Mouse (Mus musculus): ENCODE data around the gene Tlr4. TPM values are rescaled to one million over a fixed set of nuclear protein-coding genes. Genes with fewer than 3 reads are reported as not detected.

The Tlr4 gene
- polyA plus RNA-seq, 1 experiment from 2014 or later = 2.9 TPM

- 39% methylated on average over 1 of the region's 1 CpGs for WGBS (ENCODE audit: insufficient replicate concordance)
Measured at GRCm38 (mm10) chr4:66843255-66843654, 15.9 kb downstream of the Tlr4 start.

GRCm38 (mm10) chr4:66852011-66852410 lies 24.6 kb downstream of the Tlr4 start:
- H3K4me3 ChIP-seq (replicated peaks) = no peak overlapping the region
- no peak overlapping the region for H3K27ac ChIP-seq (replicated peaks)
- H3K4me2 ChIP-seq = no peak overlapping the region
- H3K27me3 ChIP-seq = no peaks in the 10 kb centered on the region
- WGBS (ENCODE audit: insufficient replicate concordance) = 64% methylated on average over 3 of the region's 3 CpGs
- no peaks in the 10 kb centered on the region for H3K9me3 ChIP-seq (replicated peaks)
- no peak for ATAC-seq (ENCODE audit: insufficient read depth)
- no peak overlapping the region for H3K9ac ChIP-seq
- H3K36me3 ChIP-seq (replicated peaks) = no peaks in the 10 kb centered on the region
- H3K4me1 ChIP-seq (replicated peaks) = no peaks in the 10 kb centered on the region

More at GRCm38 (mm10) chr4:66843255-66843654, 15.9 kb downstream of the Tlr4 start:
- H3K4me1 ChIP-seq (replicated peaks) = no peaks in the 10 kb centered on the region
- no peaks in the 10 kb centered on the region for H3K9me3 ChIP-seq (replicated peaks)
- H3K36me3 ChIP-seq (replicated peaks) = no peaks in the 10 kb centered on the region
- H3K9ac ChIP-seq = no peak overlapping the region
- no peak overlapping the region for H3K27ac ChIP-seq (replicated peaks)
- H3K4me2 ChIP-seq = no peak overlapping the region
- no peak overlapping the region for H3K4me3 ChIP-seq (replicated peaks)
- ATAC-seq (ENCODE audit: insufficient read depth) = no peak
- no peaks in the 10 kb centered on the region for H3K27me3 ChIP-seq

- Histone ChIP-seq H3K9me3 (replicated peaks) (no peaks in the 10 kb centered on the region), H3K36me3 (replicated peaks) (no peaks in the 10 kb centered on the region), H3K4me3 (replicated peaks) (no peak overlapping the region), H3K27ac (replicated peaks) (no peak overlapping the region), H3K4me2 (no peak overlapping the region), H3K27me3 (no peaks in the 10 kb centered on the region), H3K9ac (no peak overlapping the region), H3K4me1 (replicated peaks) (no peaks in the 10 kb centered on the region)
- no peak for ATAC-seq (ENCODE audit: insufficient read depth)
- 57% methylated on average over 1 of the region's 1 CpGs for WGBS (ENCODE audit: insufficient replicate concordance)
Measured at GRCm38 (mm10) chr4:66856992-66857391, 29.6 kb downstream of the Tlr4 start.

- Histone ChIP-seq H3K9ac (no peak overlapping the region), H3K27me3 (no peaks in the 10 kb centered on the region), H3K4me2 (no peak overlapping the region), H3K27ac (replicated peaks) (no peak overlapping the region), H3K4me3 (replicated peaks) (no peak overlapping the region), H3K36me3 (replicated peaks) (no peaks in the 10 kb centered on the region), H3K9me3 (replicated peaks) (no peaks in the 10 kb centered on the region), H3K4me1 (replicated peaks) (no peaks in the 10 kb centered on the region)
- whole genome bisulfite sequencing (ENCODE audit: insufficient replicate concordance) = 69% methylated on average over 7 of the region's 7 CpGs
- ATAC-seq (ENCODE audit: insufficient read depth) = no peak
Measured at GRCm38 (mm10) chr4:66869919-66870318, 42.5 kb downstream of the Tlr4 start.

GRCm38 (mm10) chr4:66872026-66872425 lies 44.6 kb downstream of the Tlr4 start:
- H3K27ac ChIP-seq (replicated peaks) = no peak overlapping the region
- ATAC-seq (ENCODE audit: insufficient read depth) = no peak
- no peak overlapping the region for H3K4me3 ChIP-seq (replicated peaks)
- no peaks in the 10 kb centered on the region for H3K9me3 ChIP-seq (replicated peaks)
- 68% methylated on average over 5 of the region's 5 CpGs for WGBS (ENCODE audit: insufficient replicate concordance)
- H3K4me2 ChIP-seq = no peak overlapping the region
- H3K36me3 ChIP-seq (replicated peaks) = no peaks in the 10 kb centered on the region
- no peaks in the 10 kb centered on the region for H3K27me3 ChIP-seq
- H3K9ac ChIP-seq = no peak overlapping the region
- H3K4me1 ChIP-seq (replicated peaks) = no peaks in the 10 kb centered on the region

- no peaks in the 10 kb centered on the region for H3K36me3 ChIP-seq (replicated peaks)
- H3K9me3 ChIP-seq (replicated peaks) = no peaks in the 10 kb centered on the region
- no peak overlapping the region for H3K4me3 ChIP-seq (replicated peaks)
- no peak overlapping the region for H3K9ac ChIP-seq
- no peaks in the 10 kb centered on the region for H3K27me3 ChIP-seq
- no peaks in the 10 kb centered on the region for H3K4me1 ChIP-seq (replicated peaks)
- H3K27ac ChIP-seq (replicated peaks) = no peak overlapping the region
- H3K4me2 ChIP-seq = no peak overlapping the region
- no peak for ATAC-seq (ENCODE audit: insufficient read depth)
Measured at GRCm38 (mm10) chr4:66873342-66873741, 46.0 kb downstream of the Tlr4 start.

GRCm38 (mm10) chr4:66875751-66876150 lies 48.4 kb downstream of the Tlr4 start:
- Histone ChIP-seq H3K4me1 (replicated peaks) (no peaks in the 10 kb centered on the region), H3K27me3 (no peaks in the 10 kb centered on the region), H3K4me3 (replicated peaks) (no peak overlapping the region), H3K4me2 (no peak overlapping the region), H3K36me3 (replicated peaks) (no peaks in the 10 kb centered on the region), H3K27ac (replicated peaks) (no peak overlapping the region), H3K9me3 (replicated peaks) (no peaks in the 10 kb centered on the region), H3K9ac (no peak overlapping the region)
- WGBS (ENCODE audit: insufficient replicate concordance) = 47% methylated on average over 4 of the region's 4 CpGs
- ATAC-seq (ENCODE audit: insufficient read depth) = no peak

- H3K4me2 ChIP-seq = no peak overlapping the region
- H3K36me3 ChIP-seq (replicated peaks) = no peaks in the 10 kb centered on the region
- H3K27ac ChIP-seq (replicated peaks) = no peak overlapping the region
- no peaks in the 10 kb centered on the region for H3K4me1 ChIP-seq (replicated peaks)
- no peak for ATAC-seq (ENCODE audit: insufficient read depth)
- 60% methylated on average over 11 of the region's 11 CpGs for WGBS (ENCODE audit: insufficient replicate concordance)
- no peaks in the 10 kb centered on the region for H3K9me3 ChIP-seq (replicated peaks)
- no peak overlapping the region for H3K9ac ChIP-seq
- no peaks in the 10 kb centered on the region for H3K27me3 ChIP-seq
- H3K4me3 ChIP-seq (replicated peaks) = no peak overlapping the region
Measured at GRCm38 (mm10) chr4:66877609-66878008, 50.2 kb downstream of the Tlr4 start.

GRCm38 (mm10) chr4:66881496-66881895 lies 54.1 kb downstream of the Tlr4 start:
- Histone ChIP-seq H3K9me3 (replicated peaks) (no peaks in the 10 kb centered on the region), H3K27me3 (no peaks in the 10 kb centered on the region), H3K4me1 (replicated peaks) (no peaks in the 10 kb centered on the region), H3K9ac (no peak overlapping the region), H3K4me3 (replicated peaks) (no peak overlapping the region), H3K4me2 (no peak overlapping the region), H3K27ac (replicated peaks) (no peak overlapping the region), H3K36me3 (replicated peaks) (no peaks in the 10 kb centered on the region)
- 57% methylated on average over 1 of the region's 1 CpGs for WGBS (ENCODE audit: insufficient replicate concordance)
- no peak for ATAC-seq (ENCODE audit: insufficient read depth)

GRCm38 (mm10) chr4:66883264-66883663 lies 55.9 kb downstream of the Tlr4 start:
- no peaks in the 10 kb centered on the region for H3K27me3 ChIP-seq
- no peak for ATAC-seq (ENCODE audit: insufficient read depth)
- H3K36me3 ChIP-seq (replicated peaks) = no peaks in the 10 kb centered on the region
- H3K4me3 ChIP-seq (replicated peaks) = no peak overlapping the region
- H3K9ac ChIP-seq = no peak overlapping the region
- H3K4me1 ChIP-seq (replicated peaks) = no peaks in the 10 kb centered on the region
- H3K27ac ChIP-seq (replicated peaks) = no peak overlapping the region
- H3K9me3 ChIP-seq (replicated peaks) = no peaks in the 10 kb centered on the region
- no peak overlapping the region for H3K4me2 ChIP-seq
- WGBS (ENCODE audit: insufficient replicate concordance) = 77% methylated on average over 5 of the region's 5 CpGs

- ATAC-seq (ENCODE audit: insufficient read depth) = no peak
- Histone ChIP-seq H3K4me2 (no peak overlapping the region), H3K27ac (replicated peaks) (no peak overlapping the region), H3K36me3 (replicated peaks) (no peaks in the 10 kb centered on the region), H3K4me1 (replicated peaks) (no peaks in the 10 kb centered on the region), H3K4me3 (replicated peaks) (no peak overlapping the region), H3K27me3 (no peaks in the 10 kb centered on the region), H3K9me3 (replicated peaks) (no peaks in the 10 kb centered on the region), H3K9ac (no peak overlapping the region)
- WGBS (ENCODE audit: insufficient replicate concordance) = 17% methylated on average over 2 of the region's 2 CpGs
Measured at GRCm38 (mm10) chr4:66894547-66894946, 67.2 kb downstream of the Tlr4 start.

- Histone ChIP-seq H3K4me1 (replicated peaks) (no peaks in the 10 kb centered on the region), H3K4me2 (no peak overlapping the region), H3K27ac (replicated peaks) (no peak overlapping the region), H3K27me3 (no peaks in the 10 kb centered on the region), H3K4me3 (replicated peaks) (no peak overlapping the region), H3K36me3 (replicated peaks) (no peaks in the 10 kb centered on the region), H3K9ac (no peak overlapping the region), H3K9me3 (replicated peaks) (no peaks in the 10 kb centered on the region)
- no peak for ATAC-seq (ENCODE audit: insufficient read depth)
- 64% methylated on average over 7 of the region's 7 CpGs for WGBS (ENCODE audit: insufficient replicate concordance)
Measured at GRCm38 (mm10) chr4:66894981-66895380, 67.6 kb downstream of the Tlr4 start.
